Mouse (Mus musculus) liver, embryonic 14.5 days (tissue): ENCODE results near the gene Tbc1d22b.

Experiments used
- CTCF ChIP-seq: IDR thresholded peaks from 2 replicates; pipeline ENCODE4 v1.5.1; 2016; ENCODE audit warnings: antibody characterized with exemption, low read depth, control low read depth
- EP300 ChIP-seq: IDR thresholded peaks from 2 replicates; pipeline ENCODE4 v1.6.1; 2016; ENCODE audit warnings: antibody characterized with exemption, low read depth

GRCm38 (mm10) chr17:29502669-29503665, 46.6 kb upstream of the Tbc1d22b start:
- TF ChIP-seq EP300 = no peak
- TF ChIP-seq CTCF = no peak
